Mouse (Mus musculus) olfactory bulb, adult 2 months (tissue): ENCODE measurements around the gene Mfrp. TPM values are rescaled to one million over a fixed set of nuclear protein-coding genes. Genes with fewer than 3 reads are reported as not detected.
A peak's percentile ranks its signal among the peaks of the same experiment; 100 is the strongest.

Experiments used
- H3K27ac ChIP-seq: fragments of 200-500 bp; 2 replicates; pipeline ENCODE4 v1.5.1; 2012; ENCODE audit warnings: low read depth, low read length; ENCODE audit not compliant: insufficient read depth
- H3K4me1 ChIP-seq: fragments of 200-500 bp; 2 replicates; pipeline ENCODE4 v1.6.1; 2012; ENCODE audit warnings: low read length; ENCODE audit not compliant: control insufficient read depth, insufficient read depth
- H3K4me3 ChIP-seq: fragments of 200-500 bp; 2 replicates; pipeline ENCODE4 v1.5.1; 2012; ENCODE audit warnings: mild to moderate bottlenecking, low read depth, low read length, moderate library complexity; ENCODE audit not compliant: insufficient read depth
- CTCF ChIP-seq: fragments of 200-500 bp; IDR thresholded peaks from 2 replicates; pipeline ENCODE4 v1.5.1; 2012; ENCODE audit warnings: low read depth, mild to moderate bottlenecking, low read length, moderate library complexity; ENCODE audit not compliant: insufficient read depth
- POLR2A ChIP-seq: fragments of 200-500 bp; IDR thresholded peaks from 2 replicates; pipeline ENCODE4 v1.6.1; 2012; ENCODE audit warnings: mild to moderate bottlenecking, low read depth, low read length, moderate library complexity; ENCODE audit not compliant: insufficient read depth
- WGBS: fragments of 180-500 bp; shearing (Covaris S2); methylation state at CpG from one replicate; pipeline ENCODE4 v1.1.7; 2018; 5-methylcytosine and 5-hydroxymethylcytosine counted together
- polyA plus RNA-seq: library from polyadenylated mRNA; stranded (reverse); fragments of >200 nt; gene quantifications from 2 replicates; pipeline ENCODE4 v1.2.4, GENCODE M21; 2012; ENCODE audit warnings: low replicate concordance; ENCODE audit not compliant: missing spikeins, insufficient read depth, insufficient read length

The Mfrp gene
- polyA plus RNA-seq, 1 experiment: not detected

GRCm38 (mm10) chr9:44083392-44084121 is 18.0 kb upstream of the Mfrp start:
- TF ChIP-seq POLR2A (no peak), CTCF (no peak)
- peaks cover 48% of the 10 kb centered on the region for H3K4me1 ChIP-seq
- H3K27ac ChIP-seq: peak overlapping the region; percentile 94
- WGBS: 12% methylated on average over 23 of the region's 23 CpGs
- peak overlapping the region; percentile 78 for H3K4me3 ChIP-seq

GRCm38 (mm10) chr9:44084236-44084635 is 17.3 kb upstream of the Mfrp start:
- H3K27ac ChIP-seq: peak overlapping the region; percentile 91
- H3K4me3 ChIP-seq: peak overlapping the region; percentile 78
- TF ChIP-seq CTCF: no peak
- TF ChIP-seq POLR2A: no peak
- peaks cover 46% of the 10 kb centered on the region for H3K4me1 ChIP-seq
- 7% methylated on average over 14 of the region's 14 CpGs for WGBS

GRCm38 (mm10) chr9:44084659-44085229 is 16.8 kb upstream of the Mfrp start:
- Histone ChIP-seq H3K4me3 (peak overlapping the region; percentile 78), H3K27ac (peak overlapping the region; percentile 91)
- under 1% methylated on average over 62 of the region's 62 CpGs for WGBS

GRCm38 (mm10) chr9:44085276-44085675 is 16.3 kb upstream of the Mfrp start:
- Histone ChIP-seq H3K27ac (peak overlapping the region; percentile 86), H3K4me3 (peak overlapping the region; percentile 78), H3K4me1 (peaks cover 47% of the 10 kb centered on the region)
- TF ChIP-seq POLR2A: no peak; the same call in 1 of the 2 replicates
- TF ChIP-seq CTCF: no peak
- 7% methylated on average over 10 of the region's 10 CpGs for WGBS

More at GRCm38 (mm10) chr9:44084659-44085229, 16.8 kb upstream of the Mfrp start:
- TF ChIP-seq POLR2A (peak; percentile 91), CTCF (no peak)
- H3K4me1 ChIP-seq: peaks cover 46% of the 10 kb centered on the region

GRCm38 (mm10) chr9:44085741-44086665 is 15.5 kb upstream of the Mfrp start:
- Histone ChIP-seq H3K4me1 (peaks cover 42% of the 10 kb centered on the region), H3K27ac (peak overlapping the region; percentile 86), H3K4me3 (peak overlapping the region; percentile 78)
- TF ChIP-seq POLR2A: no peak
- no peak for TF ChIP-seq CTCF
- 24% methylated on average over 15 of the region's 15 CpGs for WGBS

- no peak for TF ChIP-seq CTCF
- TF ChIP-seq POLR2A: no peak
- Histone ChIP-seq H3K4me1 (peaks cover 37% of the 10 kb centered on the region), H3K27ac (peak overlapping the region; percentile 76; the same call in 1 of the 2 replicates), H3K4me3 (peak overlapping the region; percentile 46)
- 32% methylated on average over 10 of the region's 10 CpGs for WGBS
Measured at GRCm38 (mm10) chr9:44086960-44087359, 14.6 kb upstream of the Mfrp start.

- Histone ChIP-seq H3K27ac (peak overlapping the region; percentile 76), H3K4me3 (peak overlapping the region; percentile 46)
Measured at GRCm38 (mm10) chr9:44087761-44088455, 13.6 kb upstream of the Mfrp start.

More at GRCm38 (mm10) chr9:44087761-44088455, 13.6 kb upstream of the Mfrp start:
- no peak for TF ChIP-seq POLR2A
- no peak for TF ChIP-seq CTCF
- H3K4me1 ChIP-seq: peaks cover 36% of the 10 kb centered on the region
- WGBS: 22% methylated on average over 15 of the region's 15 CpGs
